Mouse (Mus musculus) bone marrow macrophage, adult 2 months (primary cell): ENCODE measurements around the gene Cep78. TPM values are rescaled to one million over a fixed set of nuclear protein-coding genes. Genes with fewer than 3 reads are reported as not detected.

ENCODE experiments used
- H3K27ac ChIP-seq: 2 replicates; pipeline ENCODE4 v1.5.1; 2012; ENCODE audit warnings: low read depth, low read length; ENCODE audit not compliant: insufficient read depth
- H3K4me1 ChIP-seq: 2 replicates; pipeline ENCODE4 v1.6.1; 2012; ENCODE audit warnings: low read length; ENCODE audit not compliant: control insufficient read depth, insufficient read depth
- H3K4me3 ChIP-seq: 2 replicates; pipeline ENCODE4 v1.5.1; 2012; ENCODE audit warnings: mild to moderate bottlenecking, low read length, moderate library complexity; ENCODE audit not compliant: insufficient read depth
- CTCF ChIP-seq: IDR thresholded peaks from 2 replicates; pipeline ENCODE4 v1.5.1; 2012; ENCODE audit warnings: low read depth, mild to moderate bottlenecking, low read length, moderate library complexity
- POLR2A ChIP-seq: IDR thresholded peaks from 2 replicates; pipeline ENCODE4 v1.6.1; 2012; ENCODE audit warnings: mild to moderate bottlenecking, low read depth, low read length, borderline replicate concordance
- polyA plus RNA-seq: library from polyadenylated mRNA; stranded (reverse); fragments of >200 nt; gene quantifications from 2 replicates; pipeline ENCODE4 v1.2.4, GENCODE M21; 2012; ENCODE audit not compliant: missing spikeins, insufficient read depth, insufficient read length

Cep78 gene
- polyA plus RNA-seq, 1 experiment, result 9.2 TPM

- TF ChIP-seq CTCF (no peak), POLR2A (no peak)
- Histone ChIP-seq H3K27ac (no peak overlapping the region), H3K4me1 (peaks cover 8% of the 10 kb centered on the region), H3K4me3 (no peak overlapping the region)
Observed at GRCm38 (mm10) chr19:15981861-15982260, 2.9 kb downstream of the Cep78 start.

- TF ChIP-seq POLR2A (no peak), CTCF (no peak)
- no peak overlapping the region for H3K27ac ChIP-seq
- H3K4me3 ChIP-seq, result no peak overlapping the region
- peaks cover under 1% of the 10 kb centered on the region for H3K4me1 ChIP-seq
Observed at GRCm38 (mm10) chr19:15973365-15973764, 11.4 kb downstream of the Cep78 start.

- no peak overlapping the region for H3K4me3 ChIP-seq
- H3K27ac ChIP-seq, result no peak overlapping the region
- H3K4me1 ChIP-seq, result peaks cover 2% of the 10 kb centered on the region
- TF ChIP-seq POLR2A (no peak), CTCF (no peak)
Observed at GRCm38 (mm10) chr19:15965082-15965481, 19.7 kb downstream of the Cep78 start.

GRCm38 (mm10) chr19:15964533-15964932 lies 20.3 kb downstream of the Cep78 start:
- Histone ChIP-seq H3K4me3 (no peak overlapping the region), H3K4me1 (peaks cover 2% of the 10 kb centered on the region), H3K27ac (no peak overlapping the region)
- TF ChIP-seq CTCF (no peak), POLR2A (no peak)

GRCm38 (mm10) chr19:15963011-15963695 lies 21.6 kb downstream of the Cep78 start:
- TF ChIP-seq POLR2A (no peak), CTCF (no peak)
- Histone ChIP-seq H3K4me3 (no peak overlapping the region), H3K27ac (no peak overlapping the region), H3K4me1 (no peaks in the 10 kb centered on the region)

GRCm38 (mm10) chr19:15962313-15962712 lies 22.5 kb downstream of the Cep78 start:
- no peak overlapping the region for H3K27ac ChIP-seq
- H3K4me3 ChIP-seq, result no peak overlapping the region
- TF ChIP-seq CTCF (no peak), POLR2A (no peak)
- H3K4me1 ChIP-seq, result no peaks in the 10 kb centered on the region

GRCm38 (mm10) chr19:15950225-15950624 lies 34.6 kb downstream of the Cep78 start:
- H3K4me3 ChIP-seq, result no peak overlapping the region
- no peak for TF ChIP-seq POLR2A
- TF ChIP-seq CTCF, result no peak
- H3K27ac ChIP-seq, result no peak overlapping the region
- peaks cover 12% of the 10 kb centered on the region for H3K4me1 ChIP-seq

- Histone ChIP-seq H3K4me3 (no peak overlapping the region), H3K27ac (no peak overlapping the region), H3K4me1 (peaks cover 12% of the 10 kb centered on the region)
- no peak for TF ChIP-seq POLR2A
- TF ChIP-seq CTCF, result no peak
Observed at GRCm38 (mm10) chr19:15948867-15949266, 35.9 kb downstream of the Cep78 start.

- Histone ChIP-seq H3K4me1 (peaks cover 12% of the 10 kb centered on the region), H3K27ac (no peak overlapping the region), H3K4me3 (no peak overlapping the region)
- TF ChIP-seq CTCF (no peak), POLR2A (no peak)
Observed at GRCm38 (mm10) chr19:15948426-15948825, 36.4 kb downstream of the Cep78 start.

- H3K4me1 ChIP-seq, result peaks cover 11% of the 10 kb centered on the region
Observed at GRCm38 (mm10) chr19:15947237-15947636, 37.6 kb downstream of the Cep78 start, which contains the start of gene Psat1. Psat1 (minus strand) TSS chr19:15947337.

GRCm38 (mm10) chr19:15946663-15947062 lies 38.1 kb downstream of the Cep78 start:
- TF ChIP-seq POLR2A (no peak), CTCF (no peak)
- peaks cover 11% of the 10 kb centered on the region for H3K4me1 ChIP-seq
- H3K4me3 ChIP-seq, result no peak overlapping the region
- H3K27ac ChIP-seq, result no peak overlapping the region

More at GRCm38 (mm10) chr19:15947237-15947636, 37.6 kb downstream of the Cep78 start, which contains the start of gene Psat1:
- TF ChIP-seq CTCF, result no peak
- TF ChIP-seq POLR2A, result no peak
- H3K27ac ChIP-seq, result no peak within 1 kb of the TSS
- H3K4me3 ChIP-seq, result no peak within 1 kb of the TSS
